Mouse (Mus musculus): ENCODE data around the gene Gimap7. TPM values are rescaled to one million over a fixed set of nuclear protein-coding genes. Genes with fewer than 3 reads are reported as not detected.
A peak's percentile ranks its signal among the peaks of the same experiment; 100 is the strongest.

Gimap7 gene
- polyA plus RNA-seq, 1 experiment from 2014 or later: 0.59 TPM

DNA sequence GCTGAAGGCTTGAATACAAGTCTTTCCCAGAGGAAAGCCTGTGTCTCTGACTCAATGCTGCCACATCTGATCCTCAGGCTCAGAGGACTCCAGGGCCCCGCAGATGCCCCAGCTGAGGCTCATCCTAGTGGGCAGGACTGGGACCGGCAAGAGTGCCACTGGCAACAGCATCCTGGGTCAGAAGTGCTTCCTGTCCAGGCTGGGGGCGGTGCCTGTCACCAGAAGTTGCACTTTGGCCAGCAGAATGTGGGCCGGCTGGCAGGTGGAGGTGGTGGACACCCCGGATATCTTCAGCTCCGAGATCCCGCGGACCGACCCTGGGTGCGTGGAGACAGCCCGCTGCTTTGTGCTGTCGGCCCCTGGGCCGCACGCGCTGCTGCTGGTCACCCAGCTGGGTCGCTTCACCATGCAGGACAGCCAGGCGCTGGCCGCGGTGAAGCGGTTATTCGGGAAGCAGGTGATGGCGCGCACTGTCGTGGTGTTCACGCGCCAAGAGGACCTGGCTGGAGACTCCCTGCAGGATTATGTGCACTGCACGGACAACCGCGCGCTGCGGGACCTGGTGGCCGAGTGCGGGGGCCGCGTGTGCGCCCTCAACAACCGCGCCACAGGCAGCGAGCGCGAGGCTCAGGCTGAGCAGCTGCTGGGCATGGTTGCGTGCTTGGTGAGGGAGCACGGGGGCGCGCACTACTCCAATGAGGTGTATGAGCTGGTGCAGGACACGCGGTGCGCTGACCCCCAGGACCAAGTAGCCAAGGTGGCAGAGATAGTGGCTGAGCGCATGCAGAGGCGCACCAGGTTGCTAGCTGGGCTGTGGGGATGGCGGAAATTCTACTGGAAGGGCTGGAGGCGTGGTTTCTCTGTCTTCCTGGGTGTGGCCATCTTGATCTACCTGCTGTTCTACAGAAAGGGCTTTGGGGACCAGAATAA lies 24.3 kb downstream of the Gimap7 start:
- peak overlapping the region; percentile 71 for H3K4me2 ChIP-seq (ENCODE audit: low read depth, low read length)
- peak overlapping the region; percentile 74 for H3K27ac ChIP-seq (ENCODE audit: low read depth)
- H3K4me1 ChIP-seq (ENCODE audit: insufficient read depth): peaks cover 23% of the 10 kb centered on the region
- H3K9me3 ChIP-seq (ENCODE audit: low read length): no peaks in the 10 kb centered on the region
- H3K4me3 ChIP-seq (ENCODE audit: low read depth, low read length): peak overlapping the region; percentile 54
- 51% methylated on average over 52 of the region's 52 CpGs for WGBS (ENCODE audit: insufficient replicate concordance)
- no peaks in the 10 kb centered on the region for H3K27me3 ChIP-seq (ENCODE audit: insufficient read depth, low read length)
- H3K9ac ChIP-seq (replicated peaks): peak overlapping the region; percentile 43
- H3K36me3 ChIP-seq (replicated peaks; ENCODE audit: insufficient read depth, low read length): no peaks in the 10 kb centered on the region
- peak; percentile 71 for DNase-seq
- TF ChIP-seq CTCF (IDR thresholded peaks at IDR 0.05; ENCODE audit: low read depth) (0 out of 2 replicates have a peak, but pooled peaks have one; percentile 1), EP300 (IDR thresholded peaks at IDR 0.05; ENCODE audit: low read depth) (no peak)
- peak; percentile 80 for ATAC-seq

DNA sequence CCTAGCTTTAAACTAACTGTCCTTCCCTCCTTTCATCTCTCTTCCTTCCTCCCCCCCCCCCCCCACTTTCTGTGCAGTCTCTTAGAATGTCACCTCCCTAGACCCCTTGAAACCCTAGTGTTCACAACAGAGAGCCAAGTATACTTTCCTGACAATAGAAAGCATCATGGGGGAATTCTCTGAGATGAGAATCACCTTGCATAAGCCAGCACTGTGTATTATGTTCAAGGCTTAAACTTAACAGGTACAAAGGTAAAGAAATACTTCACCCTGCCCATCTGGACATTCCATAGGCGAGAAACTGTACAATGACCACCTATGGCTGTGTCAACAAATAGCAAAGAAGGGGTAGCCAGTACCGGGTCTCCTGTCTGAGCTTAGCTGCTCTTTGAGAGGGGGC lies 27.1 kb downstream of the Gimap7 start:
- TF ChIP-seq CTCF (IDR thresholded peaks at IDR 0.05; ENCODE audit: low read depth): no peak
- TF ChIP-seq EP300 (IDR thresholded peaks at IDR 0.05; ENCODE audit: low read depth): no peak
- Histone ChIP-seq H3K4me2 (ENCODE audit: low read depth, low read length) (no peak overlapping the region), H3K27ac (ENCODE audit: low read depth) (peak overlapping the region; percentile 68), H3K4me3 (ENCODE audit: low read depth, low read length) (no peak overlapping the region), H3K27me3 (ENCODE audit: insufficient read depth, low read length) (no peaks in the 10 kb centered on the region), H3K9me3 (ENCODE audit: low read length) (no peaks in the 10 kb centered on the region), H3K9ac (replicated peaks) (no peak overlapping the region), H3K4me1 (ENCODE audit: insufficient read depth) (peaks cover 19% of the 10 kb centered on the region), H3K36me3 (replicated peaks; ENCODE audit: insufficient read depth, low read length) (no peaks in the 10 kb centered on the region)
- WGBS (ENCODE audit: insufficient replicate concordance): 22% methylated on average over 2 of the region's 2 CpGs
- ATAC-seq: no peak
- DNase-seq: no peak

DNA sequence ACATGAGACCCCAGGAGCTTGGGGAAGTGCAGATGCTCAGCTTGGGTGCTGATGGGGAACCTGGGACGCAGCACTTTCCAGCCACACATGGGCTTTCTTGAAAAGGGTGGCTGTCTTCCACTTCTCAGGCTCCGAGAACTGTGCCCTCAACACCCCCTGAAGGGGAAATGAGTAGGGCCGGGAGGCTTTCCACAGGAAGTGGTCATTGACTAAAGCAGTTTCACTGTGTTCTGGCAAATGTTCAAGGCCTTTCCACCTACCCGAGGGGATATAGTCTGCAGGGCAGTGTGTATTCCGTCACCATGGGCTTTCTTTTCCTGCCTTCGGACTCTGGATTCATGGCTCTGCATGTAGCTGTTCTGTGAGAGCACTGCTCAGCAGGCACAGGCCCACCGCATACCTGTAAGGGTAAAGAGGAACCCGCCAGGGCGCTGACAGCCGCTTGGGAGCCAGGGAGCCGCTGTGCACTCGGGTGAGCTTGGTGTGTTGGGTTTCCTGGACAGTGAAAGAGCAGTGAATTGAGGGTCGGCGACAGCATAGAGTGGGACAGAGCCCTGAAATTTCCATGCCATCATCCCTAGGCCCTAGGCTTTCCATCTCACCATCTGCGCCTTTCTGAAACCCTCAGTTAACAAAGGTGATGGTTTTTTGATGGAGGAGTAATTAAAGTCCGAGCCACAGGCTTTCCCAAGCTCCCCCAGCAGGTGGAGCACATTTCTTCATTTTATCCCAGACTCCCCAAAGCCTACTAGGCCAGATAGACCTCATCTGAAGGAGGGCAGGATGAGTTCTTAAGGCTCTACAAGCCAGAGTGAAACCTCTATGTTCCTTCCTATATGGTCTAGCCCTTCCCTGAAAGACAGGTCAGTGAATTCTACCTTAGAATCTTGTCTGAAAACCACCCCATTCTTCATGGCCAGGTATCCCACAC lies 27.8 kb downstream of the Gimap7 start, which contains the start of gene Gimap5:
Gene Gimap5 (plus strand): TSS at position 239 of the 931 bp plus-strand sequence.
- Histone ChIP-seq H3K4me1 (ENCODE audit: insufficient read depth) (peaks cover 12% of the 10 kb centered on the region), H3K4me2 (ENCODE audit: low read depth, low read length) (peak within 1 kb of the TSS; percentile 31), H3K9ac (replicated peaks) (peak within 1 kb of the TSS; percentile 23; the same call in 1 of the 2 replicates), H3K36me3 (replicated peaks; ENCODE audit: insufficient read depth, low read length) (no peaks in the 10 kb centered on the region), H3K9me3 (ENCODE audit: low read length) (no peaks in the 10 kb centered on the region), H3K4me3 (ENCODE audit: low read depth, low read length) (0 out of 2 replicates have a peak within 1 kb of the TSS, but pooled peaks have one; percentile 2), H3K27me3 (ENCODE audit: insufficient read depth, low read length) (no peaks in the 10 kb centered on the region), H3K27ac (ENCODE audit: low read depth) (peak within 1 kb of the TSS; percentile 68)
- TF ChIP-seq CTCF (IDR thresholded peaks at IDR 0.05; ENCODE audit: low read depth) (peak; percentile 64), EP300 (IDR thresholded peaks at IDR 0.05; ENCODE audit: low read depth) (0 out of 2 replicates have a peak, but pooled peaks have one; percentile 17)
- WGBS (ENCODE audit: insufficient replicate concordance): 21% methylated on average over 16 of the region's 16 CpGs
- DNase-seq: peak; percentile 50
- ATAC-seq: peak; percentile 33

DNA sequence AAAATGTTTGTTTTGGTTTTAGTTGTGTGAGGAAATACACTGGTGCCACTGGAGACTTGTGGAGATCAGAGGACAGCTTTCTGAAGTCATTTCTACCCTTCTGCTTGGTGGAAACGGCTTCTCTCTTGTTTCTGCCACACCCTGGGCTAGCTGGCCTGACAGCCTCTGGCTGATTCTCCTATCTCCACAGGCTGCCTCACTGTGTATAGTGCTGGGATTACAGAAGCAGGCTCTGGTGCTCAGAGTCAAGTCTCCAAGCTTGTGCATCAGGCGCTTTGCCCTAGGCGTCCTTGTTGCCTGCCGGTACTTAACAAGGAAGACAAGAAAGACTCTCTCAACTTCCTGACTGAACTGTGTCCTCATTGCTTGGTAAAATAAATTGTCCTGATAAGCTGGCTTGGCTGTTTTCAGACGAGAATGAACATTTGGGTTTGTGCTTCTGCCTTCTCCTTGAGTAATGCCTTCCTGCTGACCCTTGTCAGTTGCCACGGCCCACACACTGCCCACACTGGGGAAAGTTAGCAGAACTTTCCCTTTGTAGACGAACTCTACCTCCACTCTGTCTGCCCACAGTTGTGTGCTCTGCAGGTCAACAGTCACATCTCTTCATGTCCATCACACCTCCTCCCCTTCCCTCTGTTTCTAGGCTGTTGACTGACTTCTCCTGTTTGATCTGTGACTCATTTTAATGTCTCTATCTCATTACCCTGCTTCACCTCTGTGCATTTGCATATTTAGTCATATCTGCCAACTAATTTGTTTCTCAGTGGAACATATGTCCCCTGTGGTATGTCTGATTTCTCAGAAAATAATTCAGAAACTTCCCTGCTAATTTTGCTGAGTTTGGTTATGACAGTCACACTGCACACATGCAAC lies 28.9 kb downstream of the Gimap7 start:
- H3K9me3 ChIP-seq (ENCODE audit: low read length): no peaks in the 10 kb centered on the region
- 26% methylated on average over 7 of the region's 7 CpGs for WGBS (ENCODE audit: insufficient replicate concordance)
- no peaks in the 10 kb centered on the region for H3K27me3 ChIP-seq (ENCODE audit: insufficient read depth, low read length)
- peak overlapping the region; percentile 26 for H3K4me2 ChIP-seq (ENCODE audit: low read depth, low read length)
- TF ChIP-seq CTCF (IDR thresholded peaks at IDR 0.05; ENCODE audit: low read depth) (no peak), EP300 (IDR thresholded peaks at IDR 0.05; ENCODE audit: low read depth) (no peak)
- DNase-seq: no peak
- 0 out of 2 replicates have a peak overlapping the region, but pooled peaks have one; percentile 1 for H3K4me3 ChIP-seq (ENCODE audit: low read depth, low read length)
- no peaks in the 10 kb centered on the region for H3K36me3 ChIP-seq (replicated peaks; ENCODE audit: insufficient read depth, low read length)
- no peak for ATAC-seq
- H3K27ac ChIP-seq (ENCODE audit: low read depth): peak overlapping the region; percentile 68
- no peak overlapping the region; the same call in 1 of the 2 replicates for H3K9ac ChIP-seq (replicated peaks)
- H3K4me1 ChIP-seq (ENCODE audit: insufficient read depth): peaks cover 5% of the 10 kb centered on the region

DNA sequence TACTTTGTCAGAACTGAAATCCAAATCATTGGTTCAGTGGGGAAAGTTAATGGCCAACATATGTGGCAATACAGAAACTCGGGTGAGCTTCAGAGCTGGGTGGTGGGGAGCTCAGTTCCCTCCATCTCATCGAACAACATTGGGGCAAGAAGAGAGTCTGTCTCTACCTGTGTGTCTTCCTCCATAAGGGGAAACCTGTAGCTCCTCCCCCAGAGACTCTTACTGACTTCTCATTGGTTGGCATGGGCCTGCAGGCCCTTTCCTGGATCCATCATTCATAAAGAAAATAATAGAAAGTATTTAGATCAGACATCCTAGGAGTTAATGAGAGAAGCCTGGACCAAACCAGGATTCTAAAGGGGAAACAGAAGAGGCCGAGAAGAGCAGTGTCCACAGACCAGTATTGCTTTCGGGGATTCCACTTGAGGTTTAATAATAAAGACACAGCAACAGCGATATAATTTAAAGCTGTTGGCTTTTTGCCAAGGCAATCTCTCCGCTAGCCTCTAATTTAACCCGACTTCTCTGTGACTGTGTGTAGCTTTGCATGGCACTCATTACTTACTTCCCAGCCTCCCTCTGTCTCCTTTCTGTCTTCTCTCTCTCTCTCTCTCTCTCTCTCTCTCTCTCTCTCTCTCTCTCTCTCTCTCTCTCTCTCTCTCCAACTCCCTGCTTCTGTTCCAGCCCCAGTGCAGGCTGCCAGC lies 45.3 kb downstream of the Gimap7 start:
- ATAC-seq: no peak
- no peak for DNase-seq
- no peaks in the 10 kb centered on the region for H3K36me3 ChIP-seq (replicated peaks; ENCODE audit: insufficient read depth, low read length)

More for the DNA sequence above, 45.3 kb downstream of the Gimap7 start:
- Histone ChIP-seq H3K27ac (ENCODE audit: low read depth) (no peak overlapping the region), H3K9me3 (ENCODE audit: low read length) (no peaks in the 10 kb centered on the region), H3K27me3 (ENCODE audit: insufficient read depth, low read length) (no peaks in the 10 kb centered on the region), H3K4me1 (ENCODE audit: insufficient read depth) (peaks cover 5% of the 10 kb centered on the region), H3K4me2 (ENCODE audit: low read depth, low read length) (no peak overlapping the region), H3K4me3 (ENCODE audit: low read depth, low read length) (no peak overlapping the region), H3K9ac (replicated peaks) (no peak overlapping the region)
- WGBS (ENCODE audit: insufficient replicate concordance): 83% methylated on average over 7 of the region's 7 CpGs
- no peak for TF ChIP-seq EP300 (IDR thresholded peaks at IDR 0.05; ENCODE audit: low read depth)
- no peak for TF ChIP-seq CTCF (IDR thresholded peaks at IDR 0.05; ENCODE audit: low read depth)
